Mouse (Mus musculus) limb, embryonic 13.5 days (tissue): Measurements from ENCODE around the gene Bcl2l13. TPM values are rescaled to one million over a fixed set of nuclear protein-coding genes. Genes with fewer than 3 reads are reported as not detected.
"Not testable (repeated sequence)": the region's sequence is repeated elsewhere in the genome, so short reads cannot be mapped to it uniquely, and the experiment has no call there.

ENCODE experiments used
- ATAC-seq: fragments of 200-750 bp; cut with Nextera tagmentation; 2 replicates; pipeline ENCODE4 v1.8.0; 2017; ENCODE audit warnings: low read depth, moderate number of reproducible peaks, moderate TSS enrichment; ENCODE audit not compliant: low FRiP score
- H3K27ac ChIP-seq: fragments of 300-500 bp; sonication (generic); 2 replicates; pipeline ENCODE4 v1.5.1; 2015; ENCODE audit warnings: inconsistent platforms, mild to moderate bottlenecking, moderate library complexity
- H3K27me3 ChIP-seq: fragments of 300-500 bp; sonication (generic); 2 replicates; pipeline ENCODE4 v1.6.1; 2015; ENCODE audit warnings: mild to moderate bottlenecking, inconsistent platforms
- H3K36me3 ChIP-seq: fragments of 300-500 bp; sonication (generic); 2 replicates; pipeline ENCODE4 v1.6.1; 2015; ENCODE audit warnings: inconsistent platforms, mild to moderate bottlenecking, moderate library complexity
- H3K4me1 ChIP-seq: fragments of 300-500 bp; sonication (generic); 2 replicates; pipeline ENCODE4 v1.6.1; 2015; ENCODE audit warnings: inconsistent platforms
- H3K4me2 ChIP-seq: fragments of 300-500 bp; sonication (generic); replicated peaks from 2 replicates; pipeline ENCODE4 v1.6.1; 2015; ENCODE audit warnings: inconsistent platforms, mild to moderate bottlenecking, moderate library complexity
- H3K4me3 ChIP-seq: fragments of 300-500 bp; sonication (generic); 2 replicates; pipeline ENCODE4 v1.5.1; 2015; ENCODE audit warnings: moderate library complexity, mild to moderate bottlenecking, inconsistent platforms
- H3K9ac ChIP-seq: fragments of 300-500 bp; sonication (generic); 2 replicates; pipeline ENCODE4 v1.6.1; 2015; ENCODE audit warnings: mild to moderate bottlenecking, inconsistent platforms
- H3K9me3 ChIP-seq: fragments of 300-500 bp; sonication (generic); 2 replicates; pipeline ENCODE4 v1.6.1; 2016; ENCODE audit warnings: inconsistent platforms
- WGBS: fragments of 180-500 bp; shearing (Covaris S2); methylation state at CpG from one replicate; pipeline ENCODE4 v1.1.7; 2015; 5-methylcytosine and 5-hydroxymethylcytosine counted together
- polyA plus RNA-seq: library from polyadenylated mRNA; unstranded; fragments of >200 nt; fragmentation: Nextera tagmentation; extraction: Ambion mirVana; gene quantifications from 2 replicates; pipeline ENCODE4 v1.2.1, GENCODE M21; 2015

Bcl2l13 gene
- polyA plus RNA-seq, 1 experiment from 2014 or later = 31.3 TPM

DNA sequence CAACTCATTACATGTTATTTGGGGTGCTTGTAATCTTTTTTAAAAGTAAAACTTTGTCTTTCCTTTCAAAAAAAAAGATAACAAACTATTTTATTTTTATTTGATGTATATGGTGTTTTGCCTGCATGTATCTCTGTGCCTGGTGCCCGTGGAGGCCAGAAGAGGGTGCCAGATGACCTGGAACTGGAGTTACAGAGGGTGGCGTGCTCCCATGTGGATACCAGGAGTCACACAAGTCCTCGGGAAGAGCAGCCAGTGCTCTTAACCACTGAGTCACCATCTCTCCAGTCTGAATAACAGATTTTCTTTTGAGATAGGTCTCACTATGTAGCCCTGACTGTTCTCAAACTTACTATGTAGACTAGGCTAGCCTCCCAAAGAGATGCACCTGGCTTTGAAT, 73.5 kb downstream of the Bcl2l13 start:
- H3K27ac ChIP-seq = no peak overlapping the region
- H3K9ac ChIP-seq = no peak overlapping the region
- 89% methylated on average over 3 of the region's 3 CpGs for WGBS

DNA sequence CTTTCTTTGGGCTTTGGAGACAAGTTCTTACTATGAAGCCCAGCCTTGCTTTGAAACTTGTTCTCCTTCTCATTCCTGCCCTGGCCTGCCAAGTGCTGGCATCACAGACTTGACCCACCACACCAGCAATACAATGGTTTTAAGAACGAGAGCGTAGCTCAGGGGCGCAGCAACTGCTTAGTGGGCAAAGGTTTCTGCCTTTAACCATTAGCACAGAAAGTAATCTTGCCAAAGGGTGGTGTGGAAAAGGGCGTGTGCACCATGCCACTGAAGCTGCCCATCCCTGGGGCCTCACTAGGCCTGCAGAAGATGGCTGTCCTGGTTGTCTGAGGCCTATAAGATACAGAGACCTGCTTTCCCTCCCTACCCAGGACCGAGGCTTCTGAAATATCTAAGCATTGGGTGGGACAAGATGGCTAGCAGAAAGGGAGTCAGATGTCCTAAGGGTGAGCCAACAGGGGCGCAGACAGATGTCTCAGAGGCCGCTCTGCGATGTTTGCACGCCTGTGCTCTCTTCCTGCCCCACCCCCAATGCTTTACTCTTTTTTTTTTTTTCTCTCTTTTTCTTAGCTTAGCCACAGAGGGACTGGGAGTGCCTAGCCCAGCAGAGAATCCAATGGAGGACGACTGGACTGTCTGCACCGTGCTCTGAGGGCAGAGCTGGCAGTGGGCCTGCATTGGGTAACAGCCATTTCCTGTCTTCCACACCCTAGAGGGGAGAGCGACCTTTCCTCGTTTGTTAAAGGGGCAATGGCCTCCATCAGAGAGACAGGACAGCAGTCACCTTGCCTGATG, 75.4 kb downstream of the Bcl2l13 start:
- no peaks in the 10 kb centered on the region for H3K36me3 ChIP-seq
- H3K4me2 ChIP-seq = no peak overlapping the region
- no peaks in the 10 kb centered on the region for H3K9me3 ChIP-seq
- no peak overlapping the region for H3K27ac ChIP-seq
- no peak overlapping the region for H3K9ac ChIP-seq
- WGBS = 75% methylated on average over 13 of the region's 13 CpGs
- peaks cover 12% of the 10 kb centered on the region for H3K4me1 ChIP-seq
- ATAC-seq = no peak
- H3K27me3 ChIP-seq = peaks cover 17% of the 10 kb centered on the region
- H3K4me3 ChIP-seq = no peak overlapping the region

More for the DNA sequence above, 73.5 kb downstream of the Bcl2l13 start:
- Histone ChIP-seq H3K36me3 (no peaks in the 10 kb centered on the region), H3K9me3 (no peaks in the 10 kb centered on the region), H3K4me3 (no peak overlapping the region), H3K4me1 (no peaks in the 10 kb centered on the region), H3K4me2 (no peak overlapping the region), H3K27me3 (0 out of 2 replicates have a peak, but pooled peaks cover under 1% of the 10 kb centered on the region)
- no peak for ATAC-seq

DNA sequence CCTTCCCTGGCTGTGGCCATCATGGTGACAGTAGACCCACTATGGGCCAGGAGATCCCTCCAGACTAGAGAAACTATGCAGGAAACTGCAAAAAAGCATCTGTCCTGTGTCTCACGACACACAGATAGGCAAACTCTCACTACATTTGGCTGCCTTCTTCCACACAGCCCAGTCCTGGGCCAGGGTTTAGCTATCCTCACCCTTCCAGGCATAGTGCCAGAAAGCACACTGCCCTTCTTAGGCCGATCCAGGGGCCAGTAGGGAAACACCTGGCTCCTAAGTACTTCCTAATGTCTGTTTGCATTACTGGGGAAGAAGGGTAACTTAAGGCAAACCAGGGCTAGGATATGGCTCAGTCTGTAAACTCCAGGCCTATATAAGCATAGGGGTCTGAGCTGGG, 76.9 kb downstream of the Bcl2l13 start:
- Histone ChIP-seq H3K9ac (no peak overlapping the region), H3K36me3 (no peaks in the 10 kb centered on the region), H3K4me3 (no peak overlapping the region), H3K4me2 (no peak overlapping the region), H3K4me1 (peaks cover 12% of the 10 kb centered on the region), H3K27ac (no peak overlapping the region), H3K27me3 (peaks cover 17% of the 10 kb centered on the region), H3K9me3 (no peaks in the 10 kb centered on the region)
- WGBS = 47% methylated on average over 2 of the region's 2 CpGs
- no peak for ATAC-seq

DNA sequence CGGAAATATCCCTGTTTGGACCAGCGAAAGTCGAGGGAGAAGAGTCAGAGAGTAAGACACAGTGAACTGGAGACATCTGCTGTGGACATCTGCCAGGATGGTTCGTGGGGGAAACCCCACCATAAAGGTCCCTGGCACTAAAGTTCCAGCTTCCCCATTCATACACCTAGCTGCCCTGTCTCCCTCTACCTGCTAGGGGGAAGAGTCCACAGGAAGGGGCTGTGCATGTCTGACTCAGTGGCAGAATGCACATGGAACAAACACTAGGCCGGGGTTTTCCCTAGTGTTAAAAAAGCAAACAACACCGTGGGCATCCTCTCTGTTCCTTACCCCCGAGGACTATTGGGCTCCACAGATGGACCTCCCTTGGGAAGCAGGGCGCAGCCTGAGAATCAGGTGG, 77.8 kb downstream of the Bcl2l13 start:
- no peaks in the 10 kb centered on the region for H3K9me3 ChIP-seq
- peaks cover 12% of the 10 kb centered on the region for H3K4me1 ChIP-seq
- WGBS = 76% methylated on average over 8 of the region's 8 CpGs
- ATAC-seq = no peak
- no peak overlapping the region for H3K9ac ChIP-seq
- no peak overlapping the region for H3K27ac ChIP-seq
- no peak overlapping the region for H3K4me2 ChIP-seq
- peaks cover 17% of the 10 kb centered on the region for H3K27me3 ChIP-seq
- H3K4me3 ChIP-seq = no peak overlapping the region
- H3K36me3 ChIP-seq = no peaks in the 10 kb centered on the region

DNA sequence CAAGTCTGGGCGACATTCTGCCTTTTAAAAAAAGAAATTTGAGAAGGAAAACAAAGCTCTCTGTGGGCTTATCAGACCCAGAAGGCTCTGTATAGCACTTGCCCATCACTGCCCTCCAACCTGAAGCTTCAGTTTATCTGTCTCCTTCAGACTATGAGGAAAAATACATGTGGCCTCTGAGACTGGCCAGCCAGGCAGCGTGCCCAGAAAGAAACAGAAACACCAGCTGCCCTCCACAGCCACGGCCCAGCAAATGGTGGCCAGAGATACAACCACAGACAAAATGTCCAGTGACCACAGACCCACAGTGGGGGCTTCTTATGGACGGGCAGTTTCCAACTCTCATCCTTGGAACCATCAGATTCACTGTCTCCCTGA, 78.5 kb downstream of the Bcl2l13 start:
- no peak for ATAC-seq
- Histone ChIP-seq H3K4me1 (peaks cover 12% of the 10 kb centered on the region), H3K4me2 (no peak overlapping the region), H3K27me3 (peaks cover 17% of the 10 kb centered on the region), H3K27ac (no peak overlapping the region), H3K36me3 (no peaks in the 10 kb centered on the region), H3K4me3 (no peak overlapping the region), H3K9ac (no peak overlapping the region), H3K9me3 (no peaks in the 10 kb centered on the region)
- 82% methylated on average over 4 of the region's 4 CpGs for WGBS

DNA sequence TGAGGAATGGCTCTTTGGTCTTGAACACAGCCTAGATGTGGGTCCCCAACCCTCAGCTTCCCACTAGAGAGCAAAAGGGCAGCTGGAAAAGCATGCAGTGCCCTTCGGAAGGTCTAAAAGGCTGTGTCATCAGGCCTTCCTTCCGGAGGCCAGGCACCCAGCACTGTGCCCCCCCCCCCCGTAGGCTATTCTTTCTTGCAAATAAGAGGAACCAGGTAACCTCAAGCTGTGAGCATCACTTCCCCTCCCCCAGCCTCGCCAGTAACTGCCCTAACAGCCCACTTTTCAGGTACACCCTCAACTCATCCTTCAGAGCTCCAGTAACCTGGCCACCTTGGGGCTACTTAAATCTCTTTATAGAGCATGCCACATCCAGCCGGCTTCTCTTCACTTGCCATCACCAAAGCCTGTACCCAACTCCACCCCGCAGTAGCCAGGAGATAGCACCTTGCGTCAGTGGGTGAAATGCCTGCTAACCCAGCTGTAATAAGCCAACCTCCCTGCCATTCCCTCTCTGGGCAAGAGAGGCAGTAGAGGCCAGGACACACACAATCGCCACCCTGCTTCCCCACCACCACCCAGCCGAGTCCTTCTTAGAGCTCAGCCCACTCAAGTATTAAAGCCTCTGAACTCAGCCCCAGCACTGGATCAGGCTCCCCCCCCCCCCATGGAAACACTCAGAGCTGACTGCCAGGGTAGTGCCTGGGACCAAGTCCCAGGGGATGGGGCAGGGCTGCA, 79.1 kb downstream of the Bcl2l13 start:
- WGBS = 43% methylated on average over 9 of the region's 9 CpGs
- Histone ChIP-seq H3K9ac (no peak overlapping the region), H3K27me3 (peaks cover 17% of the 10 kb centered on the region), H3K4me1 (peaks cover 12% of the 10 kb centered on the region), H3K4me3 (no peak overlapping the region), H3K36me3 (no peaks in the 10 kb centered on the region), H3K4me2 (peak overlapping the region; percentile 96), H3K27ac (no peak overlapping the region), H3K9me3 (no peaks in the 10 kb centered on the region)
- ATAC-seq = no peak

DNA sequence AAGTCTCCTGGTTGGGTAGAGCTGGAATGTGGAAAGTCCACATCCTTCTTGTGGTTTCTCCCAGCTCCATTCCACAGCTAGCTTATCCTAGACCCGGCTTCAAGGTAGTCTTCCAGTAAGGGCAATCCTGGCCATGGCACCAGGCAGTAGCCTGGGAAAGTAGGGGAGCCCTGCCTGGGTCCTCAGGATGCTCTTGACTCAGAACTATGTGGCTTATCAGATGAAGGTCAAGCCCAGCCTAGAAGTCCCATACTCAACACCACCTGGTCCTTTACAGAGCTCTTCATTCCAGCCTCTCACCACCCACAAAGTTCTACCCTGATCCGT, 79.6 kb downstream of the Bcl2l13 start:
- Histone ChIP-seq H3K36me3 (no peaks in the 10 kb centered on the region), H3K9me3 (no peaks in the 10 kb centered on the region), H3K4me3 (peak overlapping the region; percentile 68), H3K9ac (no peak overlapping the region), H3K4me1 (peaks cover 12% of the 10 kb centered on the region), H3K27ac (no peak overlapping the region), H3K27me3 (peaks cover 17% of the 10 kb centered on the region), H3K4me2 (peak overlapping the region; percentile 96)
- no peak for ATAC-seq
- 25% methylated on average over 2 of the region's 2 CpGs for WGBS

DNA sequence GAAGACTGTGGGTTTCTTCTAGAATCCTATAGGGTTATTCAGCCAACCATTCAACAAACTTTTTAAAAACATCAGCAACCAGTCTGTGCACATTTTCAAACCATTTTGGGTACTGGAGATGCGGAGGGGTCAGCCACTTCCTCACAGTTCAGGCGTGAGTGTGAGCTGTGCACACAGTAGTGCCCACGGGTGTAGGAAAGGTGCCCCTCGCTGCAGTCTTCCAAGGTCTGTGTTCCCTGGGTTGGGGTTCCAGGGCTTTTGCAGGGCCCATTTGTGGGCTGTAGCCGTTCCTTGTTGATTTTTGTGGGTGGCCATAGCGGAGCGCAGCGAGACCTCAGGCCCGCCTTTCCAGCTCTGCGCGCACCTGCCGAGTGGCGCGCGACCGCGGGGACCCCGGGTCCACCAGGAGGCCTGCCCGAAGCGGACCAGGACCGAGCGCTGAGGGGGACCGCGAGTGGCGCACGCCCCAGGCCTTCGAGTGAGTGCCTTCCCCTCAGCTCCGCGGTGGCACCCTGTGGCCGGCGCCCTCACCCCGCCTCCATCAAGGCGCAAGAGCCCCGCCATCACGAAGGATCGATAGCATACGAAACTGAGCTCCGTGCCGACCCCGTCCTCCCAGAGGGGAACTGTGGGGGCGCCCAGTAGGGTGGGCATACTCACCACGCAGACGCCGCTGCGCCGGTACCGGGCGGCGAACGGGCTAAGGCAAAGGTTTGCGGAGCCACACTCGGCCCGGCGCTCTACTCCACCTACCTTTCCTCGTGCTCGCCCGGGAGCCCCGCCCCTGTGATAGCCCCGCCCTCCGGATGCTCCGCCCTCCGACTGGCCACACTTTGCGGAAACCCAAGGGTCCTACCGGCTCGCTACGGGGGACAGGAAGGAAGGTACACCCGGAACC, 80.3 kb downstream of the Bcl2l13 start, which contains the start of gene Bid:
Gene Bid (minus strand): TSS at position 780 of the 898 bp plus-strand sequence.
- H3K4me2 ChIP-seq = peak within 1 kb of the TSS; percentile 96
- H3K36me3 ChIP-seq = no peaks in the 10 kb centered on the region
- peak; percentile 92 for ATAC-seq
- H3K4me3 ChIP-seq = peak within 1 kb of the TSS; percentile 68
- peaks cover 12% of the 10 kb centered on the region for H3K4me1 ChIP-seq
- H3K27ac ChIP-seq = no peak within 1 kb of the TSS
- under 1% methylated on average over 67 of the region's 67 CpGs for WGBS
- peak within 1 kb of the TSS; percentile 72 for H3K9ac ChIP-seq
- H3K27me3 ChIP-seq = peaks cover 17% of the 10 kb centered on the region
- no peaks in the 10 kb centered on the region for H3K9me3 ChIP-seq

DNA sequence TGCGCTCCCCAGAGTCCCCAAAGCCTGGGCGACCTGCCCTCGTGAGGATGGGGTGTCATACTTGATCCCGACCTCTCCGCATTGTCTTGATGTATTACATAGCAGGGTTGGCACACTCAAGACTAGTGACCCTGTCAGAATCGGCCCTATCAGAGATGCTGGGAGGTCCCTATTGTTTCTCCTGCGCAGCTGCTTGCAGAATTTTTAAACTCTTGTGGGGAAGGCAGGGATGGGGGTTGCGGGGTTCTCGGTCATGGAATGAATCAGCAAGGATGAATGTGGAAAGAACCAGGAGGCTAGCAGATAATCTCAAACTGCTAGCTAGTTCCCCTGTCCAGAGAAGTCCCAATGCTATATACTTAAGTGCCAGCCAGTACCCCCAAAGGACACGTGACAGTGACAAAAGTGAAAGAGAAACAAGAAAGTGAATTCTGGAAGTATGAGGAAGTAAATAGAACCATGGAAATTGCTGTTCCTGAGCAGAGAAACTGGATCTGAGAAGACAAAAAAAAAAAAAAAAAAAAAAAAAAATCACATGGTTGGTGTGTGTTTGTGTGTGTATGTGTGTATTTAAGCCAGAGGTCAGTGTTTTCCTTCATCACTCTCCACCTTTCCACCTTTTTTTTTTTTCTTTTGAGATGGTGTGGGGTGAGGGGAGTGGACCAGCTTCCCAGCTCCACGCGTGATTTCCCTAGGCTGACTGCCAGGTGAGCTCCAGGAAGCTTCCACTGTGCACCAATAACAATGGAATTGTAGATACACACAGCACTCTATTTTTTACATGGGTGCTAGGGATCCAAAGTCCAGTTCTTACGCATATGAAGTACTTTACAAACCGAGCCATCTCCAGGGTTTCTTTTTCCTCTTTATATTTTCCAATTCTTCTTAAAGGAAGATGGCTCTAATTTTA, 81.2 kb downstream of the Bcl2l13 start:
- not testable (repeated sequence) for ATAC-seq, H3K9me3 ChIP-seq, H3K27ac ChIP-seq, H3K36me3 ChIP-seq
- H3K9ac ChIP-seq = peak overlapping the region; percentile 72
- peak overlapping the region; percentile 96 for H3K4me2 ChIP-seq
- peak overlapping the region; percentile 68 for H3K4me3 ChIP-seq
- peaks cover 17% of the 10 kb centered on the region for H3K27me3 ChIP-seq
- H3K4me1 ChIP-seq = peaks cover 12% of the 10 kb centered on the region
- WGBS = 22% methylated on average over 12 of the region's 14 CpGs

DNA sequence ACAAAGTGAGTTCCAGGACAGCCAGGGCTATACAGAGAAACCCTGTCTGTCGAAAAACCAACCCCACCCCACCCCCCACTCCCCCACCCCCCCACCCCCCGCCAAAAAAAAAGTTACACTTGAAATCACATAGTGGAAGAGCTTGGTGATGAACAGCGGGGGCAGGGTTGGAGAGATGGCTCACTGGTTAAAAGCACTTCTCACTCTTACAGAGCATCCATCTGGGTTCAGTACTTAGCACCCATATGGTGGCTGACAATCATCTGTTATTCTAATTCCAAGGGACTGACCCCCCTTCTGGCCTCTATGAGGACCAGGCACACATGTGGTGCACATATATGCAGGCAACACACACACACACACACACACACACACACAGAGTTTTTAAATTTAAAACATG, 82.0 kb downstream of the Bcl2l13 start:
- WGBS = 30% methylated on average over 3 of the region's 3 CpGs
- H3K4me1 ChIP-seq = peaks cover 12% of the 10 kb centered on the region
- H3K27ac ChIP-seq = no peak overlapping the region
- no peak overlapping the region for H3K9ac ChIP-seq
- peaks cover 17% of the 10 kb centered on the region for H3K27me3 ChIP-seq
- H3K4me2 ChIP-seq = no peak overlapping the region
- peaks cover 3% of the 10 kb centered on the region; the same call in 1 of the 2 replicates for H3K9me3 ChIP-seq
- no peak for ATAC-seq
- H3K36me3 ChIP-seq = no peaks in the 10 kb centered on the region
- H3K4me3 ChIP-seq = no peak overlapping the region

DNA sequence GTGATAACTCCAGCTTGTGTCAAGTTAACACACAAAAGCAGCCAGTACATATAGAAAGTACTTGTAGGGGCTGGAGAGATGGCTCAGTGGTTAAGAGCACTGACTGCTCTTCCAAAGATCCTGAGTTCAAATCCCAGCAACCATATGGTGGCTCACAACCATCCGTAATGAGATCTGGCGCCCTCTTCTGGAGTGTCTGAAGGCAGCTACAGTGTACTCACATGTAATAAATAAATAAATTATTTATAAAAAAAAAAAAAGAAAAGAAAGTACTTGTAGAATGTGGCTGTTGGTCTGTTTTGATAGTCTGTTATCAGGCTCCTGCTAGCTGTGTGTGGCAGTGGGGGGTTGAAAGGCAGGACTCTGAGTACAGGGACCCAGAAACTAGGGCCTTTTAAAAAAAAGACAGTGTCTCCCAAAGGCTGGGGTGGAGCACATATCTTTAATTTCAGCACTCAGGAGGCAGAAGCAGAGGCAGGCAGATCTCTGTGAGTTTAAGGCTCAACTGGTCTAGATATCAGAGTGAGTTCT, 88.8 kb downstream of the Bcl2l13 start:
- not testable (repeated sequence) for H3K4me3 ChIP-seq, H3K27ac ChIP-seq, H3K27me3 ChIP-seq, ATAC-seq, H3K36me3 ChIP-seq, H3K9ac ChIP-seq, H3K4me1 ChIP-seq, H3K9me3 ChIP-seq, H3K4me2 ChIP-seq
- WGBS = 81% methylated on average over 2 of the region's 2 CpGs
